Mouse (Mus musculus) hindbrain, embryonic 16.5 days (tissue): ENCODE results near the gene Chtf18. TPM values are rescaled to one million over a fixed set of nuclear protein-coding genes. Genes with fewer than 3 reads are reported as not detected.

Source experiments
- ATAC-seq: fragments of 200-750 bp; cut with Nextera tagmentation; 2 replicates; pipeline ENCODE4 v1.8.0; 2017; ENCODE audit warnings: moderate TSS enrichment, moderate library complexity
- H3K27ac ChIP-seq: fragments of 300-500 bp; sonication (generic); 2 replicates; pipeline ENCODE4 v1.5.1; 2014; ENCODE audit warnings: low read depth, mild to moderate bottlenecking, control low read depth, low read length, moderate library complexity
- H3K27me3 ChIP-seq: fragments of 300-500 bp; sonication (generic); replicated peaks from 2 replicates; pipeline ENCODE4 v1.6.1; 2014; ENCODE audit warnings: low read length; ENCODE audit not compliant: control insufficient read depth, insufficient read depth
- H3K36me3 ChIP-seq: fragments of 300-500 bp; sonication (generic); 2 replicates; pipeline ENCODE4 v1.6.1; 2014; ENCODE audit warnings: mild to moderate bottlenecking, low read length, moderate library complexity, mixed read lengths; ENCODE audit not compliant: control insufficient read depth, insufficient read depth
- H3K4me1 ChIP-seq: fragments of 300-500 bp; sonication (generic); 2 replicates; pipeline ENCODE4 v1.6.1; 2014; ENCODE audit warnings: low read depth, low read length; ENCODE audit not compliant: control insufficient read depth, insufficient read depth
- H3K4me2 ChIP-seq: fragments of 300-500 bp; sonication (generic); 2 replicates; pipeline ENCODE4 v1.6.1; 2014; ENCODE audit warnings: mild to moderate bottlenecking, low read length, control low read depth, moderate library complexity
- H3K4me3 ChIP-seq: fragments of 300-500 bp; sonication (generic); 2 replicates; pipeline ENCODE4 v1.5.1; 2014; ENCODE audit warnings: mild to moderate bottlenecking, low read length, control low read depth, moderate library complexity
- H3K9ac ChIP-seq: fragments of 300-500 bp; sonication (generic); 2 replicates; pipeline ENCODE4 v1.6.1; 2014; ENCODE audit warnings: low read depth, mild to moderate bottlenecking, control low read depth, low read length, moderate library complexity
- H3K9me3 ChIP-seq: fragments of 300-500 bp; sonication (generic); 2 replicates; pipeline ENCODE4 v1.6.1; 2014; ENCODE audit warnings: mild to moderate bottlenecking, low read length, moderate library complexity; ENCODE audit not compliant: control insufficient read depth
- WGBS: fragments of 180-500 bp; shearing (Covaris S2); extraction: QIAGEN DNeasy Blood & Tissue Kit; methylation state at CpG from one replicate; pipeline ENCODE4 v1.1.7; 2014; 5-methylcytosine and 5-hydroxymethylcytosine counted together
- microRNA-seq: library from miRNA; unstranded; fragments of <30 nt; microRNA quantifications from one replicate; pipeline ENCODE4, GENCODE M21; 2017
- polyA plus RNA-seq: library from polyadenylated mRNA; unstranded; fragments of >200 nt; fragmentation: Nextera tagmentation; extraction: Ambion mirVana; gene quantifications from 2 replicates; pipeline ENCODE4 v1.2.1, GENCODE M21; 2015

The Chtf18 gene
- polyA plus RNA-seq, 1 experiment from 2014 or later, result 6.4 TPM

DNA sequence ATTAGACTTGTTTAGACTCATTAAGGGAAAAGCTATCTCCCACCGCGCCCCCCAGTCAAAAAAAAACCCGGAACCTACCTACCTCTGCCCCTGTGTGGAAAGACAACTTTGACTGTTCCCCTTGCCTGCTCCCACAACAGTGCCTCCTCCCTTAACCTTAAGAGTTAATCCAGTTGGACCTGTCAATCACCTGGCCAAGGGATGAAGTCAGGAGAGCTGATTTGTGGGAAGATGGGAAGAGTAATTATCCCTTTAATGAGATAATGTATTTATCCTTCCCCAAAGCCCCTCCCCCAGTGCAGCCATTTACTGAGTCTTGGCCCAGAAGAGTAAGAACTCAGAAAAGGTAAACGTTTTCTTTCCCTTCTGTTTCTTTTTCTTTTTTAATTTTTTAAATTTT, 38.3 kb downstream of the Chtf18 start:
- H3K4me2 ChIP-seq, result no peak overlapping the region
- no peak overlapping the region for H3K4me3 ChIP-seq
- H3K27ac ChIP-seq, result no peak overlapping the region
- ATAC-seq, result no peak
- H3K9ac ChIP-seq, result no peak overlapping the region
- H3K9me3 ChIP-seq, result no peaks in the 10 kb centered on the region
- H3K36me3 ChIP-seq, result no peaks in the 10 kb centered on the region
- no peaks in the 10 kb centered on the region for H3K4me1 ChIP-seq
- WGBS, result 82% methylated on average over 4 of the region's 4 CpGs
- no peaks in the 10 kb centered on the region for H3K27me3 ChIP-seq

DNA sequence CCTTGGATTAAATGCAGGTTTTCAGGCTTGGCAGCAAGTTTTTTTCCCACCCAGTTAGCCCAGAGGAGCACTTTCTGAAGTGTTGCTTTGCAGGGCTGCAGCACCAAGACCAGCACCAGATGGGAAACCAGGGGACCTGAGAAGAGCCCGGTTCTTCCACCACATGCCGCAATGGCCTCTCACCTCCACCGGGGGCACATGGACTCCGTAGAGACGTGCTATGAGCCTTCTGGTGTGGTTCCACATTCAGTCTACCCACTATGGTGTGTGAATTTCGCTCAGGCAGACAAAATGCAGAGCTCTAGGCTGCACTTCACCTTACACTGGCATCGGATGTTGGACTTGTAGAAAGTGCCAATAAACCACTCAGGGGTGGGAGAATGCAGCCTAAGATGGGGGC, 40.9 kb downstream of the Chtf18 start:
- H3K4me1 ChIP-seq, result no peaks in the 10 kb centered on the region
- H3K4me3 ChIP-seq, result no peak overlapping the region
- no peak overlapping the region for H3K27ac ChIP-seq
- H3K27me3 ChIP-seq, result no peaks in the 10 kb centered on the region
- no peaks in the 10 kb centered on the region for H3K9me3 ChIP-seq
- no peak for ATAC-seq
- no peaks in the 10 kb centered on the region for H3K36me3 ChIP-seq
- no peak overlapping the region for H3K4me2 ChIP-seq
- no peak overlapping the region for H3K9ac ChIP-seq
- 53% methylated on average over 7 of the region's 7 CpGs for WGBS

DNA sequence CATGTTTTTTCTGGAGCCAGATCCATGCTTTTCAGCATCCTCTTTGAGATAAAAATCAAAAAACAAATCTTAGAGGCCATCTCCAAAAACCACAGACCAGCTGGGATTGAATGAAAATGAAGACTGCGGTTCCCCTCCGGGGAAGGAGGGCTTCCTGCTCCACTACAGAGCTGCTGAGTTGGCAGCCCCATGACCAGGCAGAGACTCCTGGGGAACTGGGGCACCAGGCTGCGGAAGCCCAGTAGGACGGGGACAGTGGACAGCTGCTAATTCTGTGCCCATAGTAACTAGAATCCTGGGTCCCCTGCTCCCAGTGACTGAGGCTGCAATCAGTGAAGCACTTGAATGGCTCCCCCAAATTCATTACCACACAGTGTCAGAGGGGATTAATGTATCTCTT, 45.6 kb downstream of the Chtf18 start:
- Histone ChIP-seq H3K4me1 (peaks cover 5% of the 10 kb centered on the region), H3K9ac (no peak overlapping the region), H3K4me3 (no peak overlapping the region), H3K9me3 (no peaks in the 10 kb centered on the region), H3K36me3 (no peaks in the 10 kb centered on the region), H3K27ac (no peak overlapping the region), H3K4me2 (no peak overlapping the region), H3K27me3 (no peaks in the 10 kb centered on the region)
- WGBS, result 74% methylated on average over 4 of the region's 4 CpGs
- ATAC-seq, result no peak

DNA sequence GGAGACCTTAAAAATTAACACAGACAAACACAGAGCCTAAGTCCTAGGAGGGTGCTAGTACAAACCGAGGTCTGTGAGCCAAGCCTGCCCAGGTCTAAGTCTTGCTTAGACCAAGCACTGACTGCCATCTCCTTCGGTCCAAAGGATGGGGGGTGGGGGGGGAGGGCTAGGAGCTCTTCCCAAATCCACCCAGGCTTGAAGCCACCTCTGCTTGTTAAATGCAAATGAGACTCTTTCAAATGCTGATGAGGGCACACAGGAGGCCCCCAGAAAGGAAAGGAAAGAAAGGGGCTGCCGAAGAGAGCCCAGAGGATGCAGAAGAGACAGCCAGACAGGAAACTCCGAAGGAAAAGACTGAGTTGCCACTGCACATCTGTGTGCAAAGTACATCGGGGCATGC, 47.4 kb downstream of the Chtf18 start:
- H3K27ac ChIP-seq, result peak overlapping the region; percentile 31; the same call in 1 of the 2 replicates
- no peaks in the 10 kb centered on the region for H3K9me3 ChIP-seq
- H3K4me2 ChIP-seq, result no peak overlapping the region
- ATAC-seq, result peak; percentile 67
- H3K4me3 ChIP-seq, result no peak overlapping the region
- WGBS, result 4% methylated on average over 5 of the region's 5 CpGs
- H3K27me3 ChIP-seq, result no peaks in the 10 kb centered on the region
- peaks cover 5% of the 10 kb centered on the region for H3K4me1 ChIP-seq
- H3K36me3 ChIP-seq, result no peaks in the 10 kb centered on the region
- no peak overlapping the region for H3K9ac ChIP-seq

DNA sequence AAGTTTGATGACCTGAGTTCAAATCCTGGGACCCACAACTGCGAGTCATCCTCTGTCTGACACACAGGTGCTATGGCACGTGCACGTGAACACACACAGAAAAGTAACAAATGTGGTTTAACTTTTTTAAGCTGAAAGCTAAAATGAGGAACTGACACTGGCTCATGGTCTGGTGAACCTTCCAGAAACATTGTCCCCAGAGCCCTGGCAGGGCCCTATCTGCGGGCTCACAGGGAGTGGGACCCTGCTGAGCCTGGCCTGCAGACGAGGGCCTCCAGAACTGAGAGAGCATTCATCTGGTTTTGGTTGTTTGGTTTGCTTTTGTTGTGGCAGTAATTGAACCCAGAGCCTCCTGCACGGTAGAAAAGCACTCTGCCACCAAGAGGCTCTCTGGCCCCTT, 49.2 kb downstream of the Chtf18 start:
- 57% methylated on average over 6 of the region's 6 CpGs for WGBS
- Histone ChIP-seq H3K36me3 (no peaks in the 10 kb centered on the region), H3K4me2 (no peak overlapping the region), H3K9me3 (no peaks in the 10 kb centered on the region), H3K9ac (no peak overlapping the region), H3K4me1 (peaks cover 5% of the 10 kb centered on the region), H3K4me3 (no peak overlapping the region), H3K27ac (no peak overlapping the region), H3K27me3 (no peaks in the 10 kb centered on the region)
- no peak for ATAC-seq

DNA sequence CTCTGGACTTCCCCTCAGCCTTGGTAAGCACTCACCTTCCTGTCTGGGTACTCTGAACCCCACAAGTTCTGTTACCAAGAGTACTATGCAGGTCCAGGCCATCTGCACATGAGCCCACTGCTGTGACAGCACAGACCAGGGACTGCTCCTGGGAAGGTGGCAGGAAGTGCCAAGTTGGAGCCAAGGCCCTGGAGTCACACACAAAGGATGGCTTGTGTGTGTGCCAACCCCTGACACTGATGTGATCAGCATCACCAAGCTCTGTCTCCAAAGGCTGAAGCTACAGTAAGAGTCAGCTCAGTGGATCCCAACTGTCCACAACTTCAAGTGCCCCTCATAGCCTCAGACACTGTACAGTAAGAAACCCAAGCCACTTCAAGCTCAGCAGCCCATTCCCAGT, 54.2 kb downstream of the Chtf18 start:
- H3K36me3 ChIP-seq, result no peaks in the 10 kb centered on the region
- H3K4me2 ChIP-seq, result no peak overlapping the region
- no peaks in the 10 kb centered on the region for H3K9me3 ChIP-seq
- H3K27me3 ChIP-seq, result no peaks in the 10 kb centered on the region
- H3K4me1 ChIP-seq, result peaks cover 3% of the 10 kb centered on the region; the same call in 1 of the 2 replicates
- no peak overlapping the region for H3K9ac ChIP-seq
- ATAC-seq, result peak; percentile 79
- H3K27ac ChIP-seq, result no peak overlapping the region
- H3K4me3 ChIP-seq, result no peak overlapping the region

Small RNAs within 50 kb of the gene (microRNA-seq; reads per million reads assigned to microRNA genes)
- gene Gm25083, result not detected

Other genes starting within 250 kb of the Chtf18 start
- 1.0 TPM in 2 replicates for gene Sstr5, start 230.1 kb downstream of the Chtf18 start, polyA plus RNA-seq
- 24.2 and 25.1 TPM in 2 replicates for gene Sox8, start 156.7 kb downstream of the Chtf18 start, polyA plus RNA-seq
- gene Lmf1, start 148.3 kb downstream of the Chtf18 start, polyA plus RNA-seq, result 27.7 and 28.2 TPM in 2 replicates
- gene Gng13, start 10.2 kb downstream of the Chtf18 start, polyA plus RNA-seq, result 5.5 and 11.3 TPM in 2 replicates
- gene Rpusd1, start 251 bp upstream of the Chtf18 start, polyA plus RNA-seq, result 32.9 and 33.0 TPM in 2 replicates
- not detected in 2 replicates for gene Mslnl, start 8.6 kb upstream of the Chtf18 start, polyA plus RNA-seq
- 0.52 and 0.76 TPM in 2 replicates for gene Msln, start 27.0 kb upstream of the Chtf18 start, polyA plus RNA-seq
- gene Narfl, start 46.4 kb upstream of the Chtf18 start, polyA plus RNA-seq, result 29.9 and 30.4 TPM in 2 replicates
- 149 and 169 TPM in 2 replicates for gene Haghl, start 58.3 kb upstream of the Chtf18 start, polyA plus RNA-seq
- gene Ccdc78, start 59.2 kb upstream of the Chtf18 start, polyA plus RNA-seq, result 0.21 and 0.28 TPM in 2 replicates
- 99.9 and 103 TPM in 2 replicates for gene Fam173a, start 65.5 kb upstream of the Chtf18 start, polyA plus RNA-seq
- 1.6 and 2.2 TPM in 2 replicates for gene AC134908.4, start 68.2 kb upstream of the Chtf18 start, polyA plus RNA-seq
- gene Metrn, start 69.7 kb upstream of the Chtf18 start, polyA plus RNA-seq, result 79.4 and 88.8 TPM in 2 replicates
- 38.1 and 43.0 TPM in 2 replicates for gene Fbxl16, start 81.7 kb upstream of the Chtf18 start, polyA plus RNA-seq
- gene Wdr24, start 96.2 kb upstream of the Chtf18 start, polyA plus RNA-seq, result 29.7 and 32.7 TPM in 2 replicates
- gene Jmjd8, start 101.4 kb upstream of the Chtf18 start, polyA plus RNA-seq, result 51.0 and 55.4 TPM in 2 replicates
- 397 and 428 TPM in 2 replicates for gene Stub1, start 106.0 kb upstream of the Chtf18 start, polyA plus RNA-seq
- 61.6 and 73.4 TPM in 2 replicates for gene Rhbdl1, start 109.9 kb upstream of the Chtf18 start, polyA plus RNA-seq
- gene Gm20683, start 114.3 kb upstream of the Chtf18 start, polyA plus RNA-seq, result 14.8 and 15.4 TPM in 2 replicates
- gene Rhot2, start 117.4 kb upstream of the Chtf18 start, polyA plus RNA-seq, result 16.9 and 20.3 TPM in 2 replicates
- gene Wdr90, start 134.1 kb upstream of the Chtf18 start, polyA plus RNA-seq, result 13.1 and 16.2 TPM in 2 replicates
- gene Mcrip2, start 141.3 kb upstream of the Chtf18 start, polyA plus RNA-seq, result 34.1 and 38.9 TPM in 2 replicates
- gene Mettl26, start 147.7 kb upstream of the Chtf18 start, polyA plus RNA-seq, result 63.4 and 67.5 TPM in 2 replicates
- gene Wfikkn1, start 153.4 kb upstream of the Chtf18 start, polyA plus RNA-seq, result 0.34 and 0.51 TPM in 2 replicates
- gene Rab40c, start 192.3 kb upstream of the Chtf18 start, polyA plus RNA-seq, result 49.5 and 50.8 TPM in 2 replicates
- gene Pigq, start 217.5 kb upstream of the Chtf18 start, polyA plus RNA-seq, result 83.1 and 90.5 TPM in 2 replicates
- gene Nhlrc4, start 217.5 kb upstream of the Chtf18 start, polyA plus RNA-seq, result 0.19 and 0.52 TPM in 2 replicates
- 3.9 and 4.7 TPM in 2 replicates for gene A930017K11Rik, start 225.1 kb upstream of the Chtf18 start, polyA plus RNA-seq